Mouse (Mus musculus) mouse embryonic stem cell (cell line): ENCODE results near the gene Ptpra.

Source experiments
- in situ Hi-C, 2 experiments: fragments of 300-500 bp; cut with MboI; formaldehyde crosslinking; loops; 1 replicate in 1 of 2; 3 replicates in 1 of 2; pipeline ENCODE4 v1.14.3; 2019 to 2020; ENCODE audit warnings: low sequenced_read_pairs in 2 of 2, low pct_unique_long_range_greater_than_20kb in 1 of 2, mixed read lengths in 1 of 2; ENCODE audit not compliant: unreplicated experiment in 1 of 2

Ptpra gene

GRCm38 (mm10) chr2:130438861-130439260 lies 11.2 kb upstream of the Ptpra start:
- in situ Hi-C loops = no loop called here

- in situ Hi-C loops = no loop called here
These were observed 10.1 kb upstream of the Ptpra start for GRCm38 (mm10) chr2:130439840-130440480.

GRCm38 (mm10) chr2:130442162-130442561 lies 7.9 kb upstream of the Ptpra start:
- in situ Hi-C loops = no loop called here

GRCm38 (mm10) chr2:130448449-130448848 lies 1.6 kb upstream of the Ptpra start:
- in situ Hi-C loops = no loop called here

- in situ Hi-C loops = no loop called here
These were observed 871 bp upstream of the Ptpra start for GRCm38 (mm10) chr2:130449021-130449793.

GRCm38 (mm10) chr2:130450434-130450796 lies 337 bp downstream of the Ptpra start:
- in situ Hi-C loops = no loop called here

- in situ Hi-C loops = no loop called here
These were observed 1.1 kb downstream of the Ptpra start for GRCm38 (mm10) chr2:130451086-130451726.

- in situ Hi-C loops = no loop called here
These were observed 1.6 kb downstream of the Ptpra start for GRCm38 (mm10) chr2:130451727-130452090.

GRCm38 (mm10) chr2:130452266-130452665 lies 2.2 kb downstream of the Ptpra start:
- in situ Hi-C loops = no loop called here

GRCm38 (mm10) chr2:130453421-130453820 lies 3.3 kb downstream of the Ptpra start:
- in situ Hi-C loops = no loop called here

GRCm38 (mm10) chr2:130454748-130455370 lies 4.8 kb downstream of the Ptpra start:
- in situ Hi-C loops = no loop called here

- in situ Hi-C loops = no loop called here
These were observed 7.8 kb downstream of the Ptpra start for GRCm38 (mm10) chr2:130457871-130458270.

- in situ Hi-C loops = no loop called here
These were observed 9.5 kb downstream of the Ptpra start for GRCm38 (mm10) chr2:130459576-130459975.

GRCm38 (mm10) chr2:130461287-130462071 lies 11.4 kb downstream of the Ptpra start:
- in situ Hi-C loops = no loop called here

- in situ Hi-C loops = no loop called here
These were observed 16.4 kb downstream of the Ptpra start for GRCm38 (mm10) chr2:130466438-130466837.

GRCm38 (mm10) chr2:130469366-130469765 lies 19.3 kb downstream of the Ptpra start:
- in situ Hi-C loops = no loop called here

GRCm38 (mm10) chr2:130469935-130470334 lies 19.9 kb downstream of the Ptpra start:
- in situ Hi-C loops = no loop called here

- in situ Hi-C loops = no loop called here
These were observed 22.9 kb downstream of the Ptpra start for GRCm38 (mm10) chr2:130472908-130473510.
